Mouse (Mus musculus) pancreas, adult 10 weeks (tissue): Measurements from ENCODE around the gene Adat3. TPM values are rescaled to one million over a fixed set of nuclear protein-coding genes. Genes with fewer than 3 reads are reported as not detected.

Experiments used
- polyA plus RNA-seq: library from polyadenylated mRNA; stranded (reverse); fragments of 350-450 nt; fragmentation: Illumina TruSeq; extraction: RNeasy Lipid Tissue Mini Kit (QIAGEN cat#74804); gene quantifications from one replicate; pipeline ENCODE4 v1.2.3, GENCODE M21; 2015; ENCODE audit warnings: low read depth, low replicate concordance; ENCODE audit not compliant: insufficient read depth

The Adat3 gene
- polyA plus RNA-seq: not detected

GRCm38 (mm10) chr10:80602698-80603325, at the start of gene Adat3, which contains the start of gene Scamp4:
TSS of gene Adat3 (plus strand) at chr10:80602880.
TSS of gene Scamp4 (plus strand) at chr10:80602872.

GRCm38 (mm10) chr10:80561116-80561944, 41.4 kb upstream of the Adat3 start, which contains the start of gene Rexo1:
TSS of gene Rexo1 (minus strand) at chr10:80561560.

GRCm38 (mm10) chr10:80577195-80578130, 25.2 kb upstream of the Adat3 start, which contains the start of gene Klf16:
TSS of gene Klf16 (minus strand) at chr10:80577321.

GRCm38 (mm10) chr10:80589879-80590854, 12.5 kb upstream of the Adat3 start, which contains the start of gene Abhd17a:
TSS of gene Abhd17a (minus strand) at chr10:80590341.

GRCm38 (mm10) chr10:80605721-80606120, 3.0 kb downstream of the Adat3 start, which contains the start of gene Gm49322:
TSS of gene Gm49322 (plus strand) at chr10:80606021.

GRCm38 (mm10) chr10:80622661-80623456, 20.2 kb downstream of the Adat3 start, which contains the start of gene Csnk1g2:
TSS of gene Csnk1g2 (plus strand) at chr10:80622838.

GRCm38 (mm10) chr10:80656863-80657623, 54.4 kb downstream of the Adat3 start, which contains the start of gene Btbd2:
TSS of gene Btbd2 (minus strand) at chr10:80657071.

Other genes starting within 250 kb of the Adat3 start
- gene Plk5, start 246.4 kb upstream of the Adat3 start, polyA plus RNA-seq: 0.61 TPM
- 1.3 TPM for gene Mex3d, start 215.2 kb upstream of the Adat3 start, polyA plus RNA-seq
- gene Mbd3, start 203.3 kb upstream of the Adat3 start, polyA plus RNA-seq: 25.4 TPM
- 156 TPM for gene Uqcr11, start 196.1 kb upstream of the Adat3 start, polyA plus RNA-seq
- gene Tcf3, start 169.2 kb upstream of the Adat3 start, polyA plus RNA-seq: 9.6 TPM
- not detected for gene Onecut3, start 108.0 kb upstream of the Adat3 start, polyA plus RNA-seq
- gene Atp8b3, start 63.8 kb upstream of the Adat3 start, polyA plus RNA-seq: not detected
- 6.7 TPM for gene Rexo1, start 41.3 kb upstream of the Adat3 start, polyA plus RNA-seq
- gene Klf16, start 25.6 kb upstream of the Adat3 start, polyA plus RNA-seq: 3.2 TPM
- 20.8 TPM for gene Abhd17a, start 12.5 kb upstream of the Adat3 start, polyA plus RNA-seq
- 17.1 TPM for gene Scamp4, start within 50 bp of the Adat3 start, polyA plus RNA-seq
- 1.0 TPM for gene Gm49322, start 3.1 kb downstream of the Adat3 start, polyA plus RNA-seq
- gene Csnk1g2, start 20.0 kb downstream of the Adat3 start, polyA plus RNA-seq: 47.7 TPM
- 7.6 TPM for gene Btbd2, start 54.2 kb downstream of the Adat3 start, polyA plus RNA-seq
- 15.8 TPM for gene Mknk2, start 75.2 kb downstream of the Adat3 start, polyA plus RNA-seq
- gene Mob3a, start 99.1 kb downstream of the Adat3 start, polyA plus RNA-seq: 3.8 TPM
- gene Izumo4, start 99.3 kb downstream of the Adat3 start, polyA plus RNA-seq: 24.6 TPM
- gene Ap3d1, start 139.4 kb downstream of the Adat3 start, polyA plus RNA-seq: 48.4 TPM
- gene Dot1l, start 152.3 kb downstream of the Adat3 start, polyA plus RNA-seq: 7.8 TPM
- 9.5 TPM for gene Sf3a2, start 195.3 kb downstream of the Adat3 start, polyA plus RNA-seq
- gene Plekhj1, start 195.7 kb downstream of the Adat3 start, polyA plus RNA-seq: 17.7 TPM
- gene Amh, start 202.4 kb downstream of the Adat3 start, polyA plus RNA-seq: not detected
- not detected for gene Jsrp1, start 210.6 kb downstream of the Adat3 start, polyA plus RNA-seq
- 185 TPM for gene Oaz1, start 223.8 kb downstream of the Adat3 start, polyA plus RNA-seq
- gene Lingo3, start 241.2 kb downstream of the Adat3 start, polyA plus RNA-seq: not detected